Mouse (Mus musculus) olfactory bulb, adult 2 months (tissue): ENCODE data around the gene Rin3.

ENCODE experiments used
- CTCF ChIP-seq: fragments of 200-500 bp; IDR thresholded peaks from 2 replicates; pipeline ENCODE4 v1.5.1; 2012; ENCODE audit warnings: low read depth, mild to moderate bottlenecking, low read length, moderate library complexity; ENCODE audit not compliant: insufficient read depth
- POLR2A ChIP-seq: fragments of 200-500 bp; IDR thresholded peaks from 2 replicates; pipeline ENCODE4 v1.6.1; 2012; ENCODE audit warnings: mild to moderate bottlenecking, low read depth, low read length, moderate library complexity; ENCODE audit not compliant: insufficient read depth

DNA sequence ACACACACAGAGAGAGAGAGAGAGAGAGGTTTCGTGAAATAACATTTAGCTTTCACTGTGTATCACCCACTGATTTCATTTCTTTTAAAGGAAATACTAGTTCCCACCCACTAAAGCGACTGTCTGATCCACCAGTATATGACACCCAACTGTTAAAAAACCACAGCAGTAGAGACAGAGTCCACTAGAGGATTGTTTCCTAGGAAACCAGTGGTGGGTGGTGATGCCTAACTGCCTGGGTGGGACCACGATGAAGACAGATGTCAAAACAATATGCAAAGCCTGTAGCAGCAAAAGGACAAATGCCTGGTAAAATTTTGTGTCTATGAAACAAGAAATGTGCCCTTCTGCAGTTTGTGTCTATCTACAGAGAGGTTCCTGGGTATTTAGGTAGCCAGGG is 31.8 kb upstream of the Rin3 start:
- TF ChIP-seq POLR2A (no peak), CTCF (no peak)
